Mouse (Mus musculus): Measurements from ENCODE around the gene Ccdc73.
"Not testable (repeated sequence)": the region's sequence is repeated elsewhere in the genome, so short reads cannot be mapped to it uniquely, and the experiment has no call there.

The Ccdc73 gene

DNA sequence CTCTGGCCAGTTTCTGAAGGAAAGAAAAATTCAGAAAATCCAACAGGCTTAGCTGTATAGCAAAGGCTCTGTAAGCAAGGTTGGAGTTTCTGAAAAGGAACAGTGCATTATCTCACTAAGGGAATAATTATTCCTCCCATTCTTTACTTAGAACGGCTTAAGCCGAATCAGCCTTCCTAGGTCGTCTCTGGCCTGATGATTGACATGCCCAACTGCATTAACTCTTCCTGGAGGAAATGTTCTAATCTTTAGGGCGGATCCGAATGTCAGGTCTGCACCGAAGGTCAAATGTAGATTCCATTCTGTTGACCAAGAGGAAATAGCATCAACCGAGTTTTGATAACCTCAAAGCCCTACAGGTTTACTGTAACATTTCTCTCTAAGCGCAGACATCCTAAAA is 11.2 kb downstream of the Ccdc73 start:
- DNase-seq = no peak

DNA sequence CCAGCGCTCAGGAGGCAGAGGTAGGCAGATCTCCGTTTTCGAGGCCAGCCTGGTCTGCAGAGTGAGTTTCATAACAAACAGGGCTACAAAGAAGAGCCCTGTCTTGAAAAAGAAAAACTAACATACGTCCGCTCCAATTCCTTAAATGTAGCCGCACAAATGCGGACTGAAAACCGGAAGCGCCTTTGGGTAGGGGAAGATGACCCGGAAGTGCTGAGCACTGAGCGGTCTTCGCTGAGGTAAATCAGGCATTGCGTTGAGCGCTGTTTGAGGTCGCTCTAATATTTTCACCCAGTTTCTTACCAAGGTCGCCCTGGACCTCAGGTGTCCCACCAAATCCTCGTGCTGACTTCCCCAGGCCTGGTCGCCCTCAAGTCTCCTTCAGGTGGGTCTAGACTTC is 18.5 kb downstream of the Ccdc73 start:
- no peak for DNase-seq

DNA sequence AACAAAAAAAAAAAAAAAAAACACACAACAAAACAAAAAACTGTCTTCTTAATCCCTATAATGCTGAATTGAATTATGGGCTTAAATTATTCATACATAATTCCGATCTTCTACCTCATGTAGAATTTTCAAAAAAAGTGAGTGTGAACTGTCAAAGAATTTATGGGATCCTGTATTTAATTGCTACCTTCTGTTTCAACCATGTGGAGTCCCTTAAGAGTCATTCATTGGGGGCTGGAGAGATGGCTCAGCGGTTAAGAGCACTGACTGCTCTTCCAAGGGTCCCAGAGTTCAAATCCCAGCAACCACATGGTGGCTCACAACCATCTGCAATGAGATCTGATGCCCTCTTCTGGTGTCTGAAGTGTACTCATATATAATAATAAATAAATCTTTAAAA is 19.7 kb downstream of the Ccdc73 start:
- not testable (repeated sequence) for DNase-seq

DNA sequence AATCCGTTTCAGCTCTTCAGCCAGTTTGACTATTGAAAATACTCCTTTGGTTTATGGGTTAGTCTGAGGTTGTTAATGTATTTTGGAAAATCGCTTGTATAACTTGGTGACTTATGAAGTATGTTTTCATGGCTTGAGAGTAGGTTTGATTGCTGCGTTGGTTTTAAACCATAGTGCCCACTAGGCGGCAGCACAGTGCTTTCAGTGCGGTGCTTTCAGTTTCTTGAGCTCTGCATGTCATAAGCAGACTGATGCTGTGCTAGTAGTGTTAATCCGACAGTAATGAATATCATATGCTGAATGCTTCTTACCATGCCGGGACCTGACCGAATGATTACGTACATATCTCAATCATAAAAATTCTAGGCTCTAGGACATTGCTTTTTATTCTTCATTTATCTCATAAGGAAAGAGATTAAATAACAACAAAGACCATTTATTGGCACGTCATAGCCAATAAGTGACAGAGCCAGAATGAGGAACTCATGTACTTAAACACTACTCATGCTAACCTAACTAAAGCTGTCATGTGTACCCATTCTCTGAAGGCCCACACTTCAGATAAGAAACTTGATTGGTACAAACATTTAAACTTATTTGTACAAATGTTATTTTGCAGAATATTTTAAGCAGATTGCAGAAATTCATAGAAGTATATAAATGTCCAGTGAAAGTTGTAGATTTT is 20.4 kb downstream of the Ccdc73 start:
- DNase-seq = peak; percentile 73

DNA sequence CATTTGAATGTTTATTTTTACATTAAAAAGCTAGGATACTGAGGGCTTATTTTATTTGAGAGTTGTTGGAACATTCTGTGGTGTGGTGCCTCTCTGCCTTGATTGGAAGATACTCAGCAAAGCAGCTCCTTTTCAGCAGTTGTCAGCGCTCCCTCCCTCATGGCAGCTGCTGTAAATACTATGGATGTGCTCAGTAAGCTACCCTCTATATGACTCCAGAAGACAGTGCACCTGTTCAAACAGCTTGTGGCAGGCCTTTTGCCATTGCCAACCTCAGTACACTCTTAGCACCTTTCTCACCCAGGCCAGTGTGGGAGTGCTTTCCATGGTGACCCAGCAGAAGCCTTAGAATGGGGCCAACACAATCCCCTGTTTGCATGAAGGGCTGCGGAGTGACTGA is 32.4 kb downstream of the Ccdc73 start:
- DNase-seq = no peak

DNA sequence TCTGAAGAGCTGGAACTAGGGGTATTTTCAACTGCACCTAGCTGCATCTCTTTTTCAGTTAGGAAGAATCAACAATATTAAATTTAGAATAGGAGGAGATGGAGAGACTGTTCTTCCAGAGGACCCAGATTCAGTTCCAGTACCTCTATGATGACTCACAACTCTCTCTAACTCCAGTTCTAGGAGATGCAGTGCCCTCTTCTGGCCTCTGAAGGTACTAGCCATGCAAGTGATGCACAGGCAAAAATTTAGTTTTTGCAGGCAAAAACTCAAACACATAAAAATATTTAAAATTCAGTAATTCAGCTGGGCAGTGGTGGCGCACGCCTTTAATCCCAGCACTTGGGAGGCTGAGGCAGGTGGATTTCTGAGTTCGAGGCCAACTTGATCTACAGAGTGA is 48.1 kb downstream of the Ccdc73 start:
- DNase-seq = no peak

DNA sequence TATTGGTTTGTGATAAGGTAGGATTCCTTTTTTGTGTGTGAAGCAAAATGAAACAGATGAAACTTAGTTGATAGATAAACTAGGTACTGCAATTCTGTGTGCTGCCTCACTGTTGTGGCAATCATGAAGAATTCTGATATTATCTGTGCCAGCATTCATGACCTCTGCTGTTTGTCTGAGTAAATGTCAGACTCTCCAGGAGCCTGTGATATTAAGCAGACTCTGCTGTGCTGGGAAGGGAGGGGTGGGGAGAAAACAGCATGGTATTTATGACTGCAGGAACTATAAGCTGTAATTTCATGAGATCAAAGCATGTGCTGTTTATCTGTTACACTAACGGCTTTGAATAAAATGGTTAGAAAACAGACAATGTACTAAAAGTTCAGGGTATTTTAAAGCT is 96.9 kb downstream of the Ccdc73 start:
- no peak for DNase-seq

DNA sequence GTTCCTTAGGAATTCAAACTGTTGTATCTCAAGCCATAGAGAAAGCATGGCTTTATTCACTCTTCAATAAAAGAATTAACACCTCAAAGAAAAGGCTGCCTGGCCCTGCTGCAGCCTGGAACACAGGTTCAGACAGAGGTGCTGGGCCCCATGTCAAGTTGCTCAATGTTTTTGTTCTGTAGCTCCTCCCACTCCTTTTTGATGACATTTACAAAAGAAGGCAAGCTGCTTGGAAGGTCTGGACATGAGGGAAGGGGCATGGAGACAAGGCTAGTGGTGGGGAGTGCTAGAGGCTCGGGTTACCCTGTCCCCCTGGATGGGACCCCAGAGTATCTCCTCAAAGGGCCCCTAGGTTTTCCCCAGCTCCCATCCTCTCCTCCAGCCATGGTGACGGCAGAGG is 114.1 kb downstream of the Ccdc73 start:
- DNase-seq = no peak

DNA sequence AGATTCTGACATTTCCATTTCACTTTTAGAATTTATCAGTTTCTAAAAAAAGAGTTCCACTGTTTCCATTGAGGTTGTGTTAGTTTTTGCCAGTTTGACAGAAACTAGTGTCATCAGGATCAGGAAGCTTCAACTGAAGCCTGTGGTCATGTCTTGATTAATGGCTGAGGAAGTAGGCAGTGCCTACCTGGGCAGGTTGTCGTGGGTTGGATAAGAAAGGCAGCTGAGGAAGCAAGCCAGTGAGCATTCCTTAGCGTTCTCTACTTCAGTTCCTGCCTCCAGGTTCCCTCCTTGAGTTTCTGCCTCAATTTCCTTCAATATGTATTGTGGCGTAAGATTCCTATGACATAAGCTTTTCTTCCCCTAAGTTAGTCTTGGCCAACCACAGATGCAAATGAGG is 118.2 kb downstream of the Ccdc73 start:
- no peak for DNase-seq

DNA sequence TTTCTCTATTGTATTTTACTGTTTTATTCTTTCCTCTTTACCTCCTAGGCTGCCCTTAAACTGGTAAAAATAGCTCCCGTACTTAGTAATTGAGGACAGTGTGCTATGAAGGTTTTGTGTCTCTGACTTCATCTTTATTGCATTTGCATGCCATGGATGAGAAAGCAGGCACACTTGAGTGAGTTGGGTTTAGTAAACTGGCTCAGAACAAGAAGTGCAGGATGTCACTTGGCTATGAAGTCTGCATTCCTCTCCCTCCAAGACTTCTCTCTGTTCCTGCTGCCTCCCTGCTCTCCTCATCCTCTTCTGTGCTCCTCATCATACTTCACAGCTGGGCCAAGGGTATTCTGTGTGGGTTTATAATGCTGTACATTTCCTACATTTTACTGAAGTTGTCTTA is 121.4 kb downstream of the Ccdc73 start:
- DNase-seq = no peak

DNA sequence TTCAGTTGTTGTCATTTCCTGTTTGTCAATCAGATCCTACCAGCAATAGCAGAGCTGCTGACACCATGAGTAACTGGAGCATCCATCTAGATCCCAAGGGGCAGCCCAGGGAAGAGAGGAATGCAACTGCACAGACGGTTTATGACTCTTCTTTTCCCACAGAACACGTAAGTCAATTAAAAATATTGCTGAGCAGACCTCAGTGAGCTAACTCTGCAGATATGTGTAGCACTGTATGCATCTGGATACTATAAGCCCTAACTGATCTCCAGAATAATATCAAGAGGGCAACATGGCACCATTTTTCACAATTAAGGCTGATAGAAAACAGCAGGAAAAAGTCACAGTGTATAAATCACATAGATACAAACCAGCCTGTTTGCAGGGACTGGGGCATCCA is 126.8 kb downstream of the Ccdc73 start:
- no peak for DNase-seq

DNA sequence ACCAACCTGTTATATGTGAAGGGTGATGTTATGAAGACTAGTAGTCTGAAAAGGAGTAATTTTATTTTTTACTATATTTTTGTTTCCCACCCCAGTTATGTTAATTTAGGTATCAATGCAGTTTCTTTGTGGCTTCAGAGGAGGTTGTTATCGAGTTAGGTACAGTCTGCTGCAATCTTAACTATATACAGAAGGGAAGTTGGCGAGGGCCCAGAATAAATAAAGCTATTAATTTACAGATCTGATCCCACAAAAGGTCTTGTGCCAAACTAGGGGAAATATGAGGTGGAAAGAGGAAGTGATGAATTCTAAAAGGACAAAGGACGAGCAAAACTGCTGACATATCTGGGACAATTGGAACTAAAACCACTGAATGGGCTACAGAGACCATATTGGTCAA is 128.6 kb downstream of the Ccdc73 start:
- DNase-seq = no peak

DNA sequence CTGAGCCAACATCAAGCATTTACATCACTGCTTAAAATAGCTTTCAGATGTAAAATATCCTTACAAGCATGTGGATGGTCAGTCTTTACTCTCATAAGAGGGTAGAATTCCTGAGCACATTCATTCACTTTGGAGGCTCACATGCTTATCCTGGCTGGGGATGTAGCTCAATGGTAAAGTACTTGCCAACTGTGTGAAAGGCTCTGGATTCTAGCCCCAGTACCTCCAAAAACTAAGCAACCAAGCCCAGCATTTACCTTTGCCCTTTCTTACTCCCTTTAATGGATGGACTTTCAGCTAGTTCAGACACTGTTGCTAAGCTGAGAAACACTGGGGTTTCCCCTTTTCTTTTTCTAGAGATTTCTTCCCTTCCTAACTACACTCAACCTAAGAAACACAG is 139.6 kb downstream of the Ccdc73 start:
- DNase-seq = no peak

DNA sequence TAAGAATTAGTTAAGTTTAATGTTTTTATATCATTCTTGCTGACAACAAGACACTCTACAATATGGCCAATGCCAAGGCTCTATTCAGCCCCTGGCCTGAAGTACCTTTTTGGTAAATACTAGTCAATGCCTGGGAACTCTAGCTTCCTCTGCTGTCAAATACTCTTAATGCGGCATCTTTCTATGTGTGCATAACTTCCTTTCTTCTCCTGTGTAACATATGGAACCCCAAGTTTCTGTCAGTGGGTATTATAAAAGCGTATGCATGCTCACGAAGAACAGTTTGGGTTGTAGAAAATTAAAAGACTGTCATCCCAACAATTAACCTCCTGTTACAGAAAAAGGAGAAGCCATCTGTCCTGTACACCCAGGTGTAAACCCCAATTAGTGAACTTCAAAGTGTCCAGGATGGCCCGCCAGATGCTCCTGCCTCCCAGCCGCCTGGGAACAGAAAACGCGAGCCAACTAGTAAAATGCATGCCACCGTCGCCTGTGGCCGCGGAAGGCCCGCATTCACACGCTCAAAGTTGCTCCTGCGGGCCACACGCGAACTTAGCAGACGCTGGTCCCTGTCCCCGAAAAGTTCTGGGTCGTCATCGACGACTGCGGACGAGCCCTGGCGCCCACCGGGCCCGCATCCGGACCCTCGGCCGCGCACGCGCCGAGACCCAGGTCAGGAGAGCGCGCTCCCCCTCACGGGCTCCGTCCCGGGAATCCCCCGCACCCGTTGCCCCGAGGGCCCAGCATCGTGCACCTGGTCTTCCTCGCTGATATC is 148.8 kb downstream of the Ccdc73 start:
- DNase-seq = peak; percentile 41

DNA sequence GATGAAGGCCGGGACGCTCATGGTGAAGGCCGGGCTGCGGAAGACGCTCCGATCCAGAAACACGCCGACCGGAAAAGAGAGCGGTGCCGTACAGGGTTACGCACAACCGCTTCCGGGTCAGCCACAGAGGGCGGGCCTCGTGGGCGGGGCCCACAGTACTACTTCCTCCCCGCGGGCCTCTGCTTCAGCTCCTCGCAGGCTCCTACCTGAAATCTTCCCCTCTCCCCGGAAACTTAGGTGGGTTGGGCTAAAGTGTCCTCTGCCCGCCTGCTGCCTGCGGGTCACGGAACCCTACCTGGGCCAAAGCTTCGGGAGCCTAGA is 149.3 kb downstream of the Ccdc73 start, which contains the start of gene Eif3m:
TSS of gene Eif3m (minus strand) at position 114 of the 321 bp plus-strand sequence.
- peak; percentile 93 for DNase-seq

DNA sequence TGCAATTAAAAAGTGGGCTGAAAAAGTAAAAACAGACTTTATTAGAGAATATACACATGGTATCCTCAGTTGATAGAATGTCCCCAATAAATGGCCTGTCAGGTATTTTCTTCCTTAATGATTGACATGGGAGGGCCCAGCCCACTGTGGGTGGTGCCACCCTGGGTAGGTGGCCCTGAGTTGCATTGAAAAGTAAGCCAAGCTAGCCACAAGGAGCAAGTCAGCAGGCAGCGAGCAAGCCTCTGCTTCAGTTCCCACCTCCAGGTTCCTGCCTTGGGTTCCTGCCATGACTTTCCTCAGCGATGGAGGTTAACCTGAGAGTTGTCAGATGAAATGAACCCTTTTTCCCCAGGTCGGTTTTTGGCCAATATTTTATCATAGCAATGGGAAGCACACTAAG is 150.2 kb downstream of the Ccdc73 start:
- DNase-seq = peak; percentile 18

DNA sequence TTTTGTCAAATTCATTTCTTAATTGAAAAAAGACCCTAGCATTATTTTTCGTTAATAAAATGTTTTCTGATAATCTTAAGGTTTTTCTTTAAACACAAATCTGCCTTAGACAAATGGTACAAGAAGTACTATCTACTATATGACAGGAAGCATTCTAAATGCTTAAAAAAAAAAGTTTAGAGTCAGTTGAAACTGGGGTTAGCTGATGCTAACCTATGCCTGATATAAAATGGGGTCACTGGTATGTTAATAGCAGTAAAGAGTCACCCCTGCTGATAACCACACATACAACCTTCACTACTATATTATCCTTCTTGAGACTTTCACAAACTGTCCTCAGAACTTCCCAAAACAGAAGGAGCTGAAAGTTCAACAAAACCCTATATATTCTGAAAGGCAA is 151.9 kb downstream of the Ccdc73 start:
- no peak for DNase-seq

DNA sequence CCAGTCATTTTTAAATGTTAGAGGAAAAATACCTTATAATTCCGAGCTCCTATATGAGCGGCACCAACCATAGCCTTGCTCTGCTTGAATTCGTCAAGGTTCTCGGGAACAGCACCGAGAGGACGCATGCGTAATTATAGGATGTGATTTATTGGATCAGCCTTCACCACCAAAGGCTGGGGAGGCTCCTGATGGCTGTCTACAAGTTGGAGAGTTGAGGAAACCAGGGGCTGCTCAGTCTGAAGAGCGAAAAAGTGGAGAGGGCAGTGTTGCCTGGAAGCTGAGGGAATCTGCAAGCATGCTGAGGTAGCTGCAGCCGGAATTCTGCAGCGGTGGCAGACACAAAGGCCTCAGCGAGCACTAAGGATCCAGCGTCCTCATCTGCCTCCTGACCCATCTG is 153.7 kb downstream of the Ccdc73 start:
- no peak for DNase-seq

DNA sequence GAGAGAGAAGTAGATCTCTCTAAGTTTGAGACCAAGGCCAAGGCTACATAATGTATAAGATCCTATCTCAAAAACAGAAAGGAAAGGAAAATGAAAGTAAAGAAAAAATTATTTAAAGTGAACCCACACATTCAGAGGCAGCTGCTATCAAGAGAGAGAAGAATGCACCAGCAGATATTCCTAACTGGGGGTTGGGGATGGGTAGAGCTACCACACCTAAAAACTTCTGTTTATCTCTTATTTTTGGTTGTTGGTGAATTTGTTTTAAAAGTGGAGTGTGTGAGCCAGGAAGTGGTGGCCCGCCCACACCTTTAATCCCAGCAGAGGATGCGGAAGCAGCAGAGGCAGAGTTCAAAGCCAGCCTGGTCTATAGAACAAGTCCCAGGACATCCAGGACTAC is 154.2 kb downstream of the Ccdc73 start:
- DNase-seq = no peak

DNA sequence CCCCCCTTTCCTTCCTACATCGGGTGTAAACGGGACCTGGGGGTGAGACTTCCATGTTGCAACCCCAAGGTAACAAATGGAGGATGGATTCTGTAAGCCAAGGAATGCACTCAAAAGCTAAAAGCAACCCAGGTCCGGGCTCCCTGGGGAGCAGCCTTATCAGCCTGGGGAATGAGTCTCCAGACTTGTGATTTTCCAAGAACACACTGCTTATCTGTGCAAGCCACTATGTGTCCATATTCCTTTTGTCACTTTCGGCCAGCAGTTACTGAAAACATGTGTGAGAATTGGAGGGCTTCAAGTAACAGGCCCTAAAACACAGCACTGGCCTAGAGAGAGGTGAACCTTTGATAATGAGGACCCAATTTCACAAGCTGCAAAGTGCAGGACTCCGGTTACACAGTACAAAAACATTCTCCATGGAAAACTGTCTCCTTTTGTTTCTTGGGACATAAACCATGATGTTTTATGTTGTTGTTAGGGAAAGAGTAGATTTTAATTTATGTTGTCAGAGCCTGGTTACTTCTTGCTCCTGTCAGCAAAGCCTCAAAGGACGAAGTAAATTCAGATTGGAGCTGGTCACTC is 155.5 kb downstream of the Ccdc73 start:
- no peak for DNase-seq

DNA sequence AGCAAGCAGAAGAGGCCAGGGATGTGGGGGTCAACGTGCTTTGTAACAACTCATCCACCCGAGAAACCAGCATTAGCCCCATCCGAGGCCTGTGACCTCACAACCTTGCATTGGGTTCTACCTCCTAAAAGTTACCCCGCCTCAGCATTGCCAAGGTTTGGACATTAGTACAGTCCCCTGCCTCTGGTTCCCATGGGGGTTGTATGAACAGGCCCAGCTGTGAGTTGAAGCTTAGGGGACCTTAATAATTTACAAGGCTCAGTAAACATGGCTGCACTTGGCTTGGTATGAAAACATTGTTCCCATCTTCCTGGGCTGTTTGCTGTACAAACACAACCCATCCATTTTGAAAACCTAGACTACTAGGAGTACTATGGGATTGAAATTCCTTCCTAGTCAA is 156.2 kb downstream of the Ccdc73 start:
- no peak for DNase-seq

DNA sequence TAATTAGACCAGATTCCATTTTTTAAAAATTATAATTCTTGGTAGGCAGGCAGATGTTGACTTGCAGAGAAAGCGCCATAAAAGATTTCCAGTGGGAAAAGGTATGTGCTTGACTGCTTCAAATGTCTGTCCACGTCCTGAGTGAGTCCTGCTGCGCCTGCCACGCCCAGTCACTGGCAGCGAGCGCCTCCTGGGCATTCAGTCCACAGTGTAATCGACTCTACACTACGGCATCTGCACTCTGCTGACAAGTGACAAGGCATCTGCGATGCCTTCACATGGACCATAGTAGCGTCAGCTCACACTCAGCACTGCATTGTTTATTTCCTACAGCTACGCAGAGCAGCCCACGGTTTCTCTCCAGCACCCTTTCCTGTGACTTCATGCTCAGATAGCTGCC is 158.0 kb downstream of the Ccdc73 start:
- not testable (repeated sequence) for DNase-seq

DNA sequence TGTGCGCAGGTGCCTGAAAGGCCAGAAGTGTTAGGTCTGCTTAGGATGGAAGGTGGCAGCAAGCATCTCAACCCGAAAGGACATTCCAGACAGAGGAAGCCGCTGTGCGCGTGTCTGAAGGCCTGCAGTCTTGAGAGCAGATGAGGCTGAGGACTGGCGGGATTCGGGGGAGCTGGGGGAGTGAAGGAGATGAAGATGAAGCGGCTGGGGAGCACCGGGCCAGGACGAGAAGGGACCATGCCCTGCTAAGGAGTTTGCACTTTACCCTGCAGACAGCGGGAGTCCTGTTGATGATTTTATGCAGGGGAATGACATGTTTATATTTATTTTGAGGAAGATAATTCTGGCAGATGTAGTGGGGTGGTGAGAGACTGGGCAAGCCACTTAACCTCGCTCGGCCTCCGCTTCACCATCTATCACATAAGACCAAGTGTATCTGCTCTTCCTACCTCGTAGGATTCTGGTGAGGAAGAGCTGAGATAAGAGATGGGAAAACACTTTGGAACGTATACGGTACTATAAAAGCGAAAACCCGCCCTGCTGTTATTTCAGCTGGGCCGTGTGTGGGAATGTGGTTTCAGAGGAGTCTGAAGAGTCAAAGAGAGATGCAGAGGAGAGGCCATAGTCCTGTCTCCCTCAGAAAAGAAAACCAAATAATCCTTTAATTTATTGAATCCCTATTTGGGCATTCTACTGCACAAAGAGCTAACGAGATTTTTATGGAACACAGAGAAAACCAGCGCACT is 159.5 kb downstream of the Ccdc73 start:
- no peak for DNase-seq

DNA sequence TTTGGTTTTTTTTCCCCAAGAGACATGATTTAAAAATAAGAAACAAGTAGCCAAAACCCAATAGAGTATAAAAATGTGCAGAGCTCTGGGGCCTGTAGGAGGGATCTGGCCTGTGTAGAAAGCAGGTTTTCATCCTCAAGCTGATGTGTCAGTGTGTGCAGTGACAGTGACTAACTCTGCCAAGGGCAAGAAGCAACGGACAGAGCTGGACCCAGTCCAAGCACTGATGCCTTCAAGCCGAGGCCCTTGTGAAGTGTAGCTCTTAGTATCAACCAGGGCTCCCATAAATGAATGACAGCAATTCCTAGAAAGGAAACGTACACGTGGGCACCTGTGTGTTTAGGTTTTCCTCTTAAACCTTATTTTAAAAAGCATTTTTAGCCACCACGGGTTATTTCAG is 161.2 kb downstream of the Ccdc73 start:
- no peak for DNase-seq

All from cerebellum, adult 9-10 months (tissue).